Comparison of ENCODE assay signal across 11 mouse cellular contexts in genomic region chr6:21990181-21991135, GRCm38 (mm10). TPM values are rescaled to one million over a fixed set of nuclear protein-coding genes. Genes with fewer than 3 reads are reported as not detected.
DNase-seq lines count a peak whose midpoint lies in the region; ATAC-seq and TF ChIP-seq lines count a peak whose summit lies in the region.
"Had no signal": no experiment of that assay in that cellular context is flagged by ENCODE, and none has a peak within 500 bp of the region (broad histone marks: within the 10 kb centered on the region; RNA-seq: fewer than 3 reads in every experiment).

No protein-coding gene starts in this region.

- no peak for DNase-seq in kidney, postnatal 14 days
- peak; percentile 76 for DNase-seq in embryo, embryonic 11 days
- peak; percentile 57 for DNase-seq in forelimb bud, embryonic 11.5 days (ENCODE audit: low read depth, low spot score)
- DNase-seq in cerebellum, adult 11-12 months = no peak
- no peak for DNase-seq in frontal cortex, postnatal 25 days (ENCODE audit: low spot score in 2 of 2)
- DNase-seq in left cerebral cortex, adult 2 months (ENCODE audit: extremely low spot score in 1 of 2, low spot score in 2 of 2) = no peak
- DNase-seq: cerebellum, postnatal 25 days had no signal

- peak overlapping the region; percentile 31 for H3K4me3 ChIP-seq in kidney, embryonic 16.5 days (ENCODE audit: low read length)
- peak overlapping the region; percentile 55 for H3K4me3 ChIP-seq in limb, embryonic 13.5 days
- no peak overlapping the region for H3K4me3 ChIP-seq in left cerebral cortex, adult 2 months
- H3K4me3 ChIP-seq: neural tube, embryonic 13.5 days had no signal

- H3K36me3 ChIP-seq in kidney, embryonic 16.5 days (ENCODE audit: insufficient read depth, low read length) = no peaks in the 10 kb centered on the region
- 0 out of 2 replicates have a peak, but pooled peaks cover 7% of the 10 kb centered on the region for H3K36me3 ChIP-seq in limb, embryonic 13.5 days
- H3K36me3 ChIP-seq: neural tube, embryonic 13.5 days had no signal

- no peak for ATAC-seq in kidney, embryonic 16.5 days (ENCODE audit: low FRiP score, low TSS enrichment)
- peak; percentile 38; the same call in 1 of the 2 replicates for ATAC-seq in limb, embryonic 13.5 days (ENCODE audit: low FRiP score, low read depth)
- ATAC-seq: inflammation-experienced regulatory T-cells, adult 6 months had no signal

- no peaks in the 10 kb centered on the region for H3K27me3 ChIP-seq in kidney, embryonic 16.5 days (ENCODE audit: insufficient read depth, low read length)
- H3K27me3 ChIP-seq in limb, embryonic 13.5 days = no peaks in the 10 kb centered on the region

- peak overlapping the region; percentile 48 for H3K4me2 ChIP-seq in kidney, embryonic 16.5 days (replicated peaks; ENCODE audit: low read depth, low read length)
- H3K4me2 ChIP-seq in limb, embryonic 13.5 days (replicated peaks) = peak overlapping the region; percentile 64
- H3K4me2 ChIP-seq: neural tube, embryonic 13.5 days had no signal

- H3K27ac ChIP-seq in kidney, embryonic 16.5 days (ENCODE audit: low read length) = peak overlapping the region; percentile 23; the same call in 1 of the 2 replicates
- peak overlapping the region; percentile 87 for H3K27ac ChIP-seq in limb, embryonic 13.5 days
- H3K27ac ChIP-seq in left cerebral cortex, adult 2 months = no peak overlapping the region
- H3K27ac ChIP-seq: neural tube, embryonic 13.5 days had no signal

- intact Hi-C loops in left cerebral cortex, adult 2 months (cut with DNase I) = no loop called here

- 45% methylated on average over 9 of the region's 9 CpGs for WGBS in kidney, embryonic 16.5 days
- WGBS in limb, embryonic 13.5 days = 30% methylated on average over 9 of the region's 9 CpGs

- TF ChIP-seq CTCF in left cerebral cortex, adult 2 months (IDR thresholded peaks at IDR 0.05) = no peak

- no peaks in the 10 kb centered on the region for H3K9me3 ChIP-seq in kidney, embryonic 16.5 days (ENCODE audit: low read length)
- no peaks in the 10 kb centered on the region for H3K9me3 ChIP-seq in limb, embryonic 13.5 days
- H3K9me3 ChIP-seq: neural tube, embryonic 13.5 days had no signal

- 0 out of 2 replicates have a peak overlapping the region, but pooled peaks have one; percentile 17 for H3K9ac ChIP-seq in kidney, embryonic 16.5 days (replicated peaks; ENCODE audit: low read length)
- H3K9ac ChIP-seq in limb, embryonic 13.5 days = peak overlapping the region; percentile 63
- H3K9ac ChIP-seq: neural tube, embryonic 13.5 days had no signal

- no peaks in the 10 kb centered on the region; the same call in 1 of the 2 replicates for H3K4me1 ChIP-seq in kidney, embryonic 16.5 days (ENCODE audit: insufficient read depth, low read length)
- peaks cover 41% of the 10 kb centered on the region for H3K4me1 ChIP-seq in limb, embryonic 13.5 days

RNA-seq across cellular contexts. Expression of gene Cped1, which starts 4.7 kb away (rescaled TPM):
- 35.4 and 42.6 TPM in 2 replicates for polyA plus RNA-seq in kidney, embryonic 16.5 days (2015; fragmentation: Nextera tagmentation; extraction: Ambion mirVana)
- polyA plus RNA-seq in limb, embryonic 13.5 days (2015; fragmentation: Nextera tagmentation; extraction: Ambion mirVana) = 53.1 and 53.5 TPM in 2 replicates
- total RNA-seq in left cerebral cortex, adult 2 months (2021) = 1 to 10 TPM; 3.6 to 4.7 TPM

RNA-seq across cellular contexts. Expression of gene Ing3, which starts 41.1 kb away (rescaled TPM):
- 64.8 and 67.6 TPM in 2 replicates for polyA plus RNA-seq in kidney, embryonic 16.5 days (2015; fragmentation: Nextera tagmentation; extraction: Ambion mirVana)
- 70.2 and 70.9 TPM in 2 replicates for polyA plus RNA-seq in limb, embryonic 13.5 days (2015; fragmentation: Nextera tagmentation; extraction: Ambion mirVana)
- total RNA-seq in left cerebral cortex, adult 2 months (2021) = 10 to 100 TPM; 25.9 to 28.6 TPM

Comparison
In these comparisons a context has a peak if more than half of its experiments do, and no peak if none do; other contexts are left out.
1. DNase-seq: peak in embryo, embryonic 11 days (single experiment) and forelimb bud, embryonic 11.5 days (single experiment); none in kidney, postnatal 14 days (single experiment), cerebellum, adult 11-12 months (single experiment), frontal cortex, postnatal 25 days (0 of 2) and left cerebral cortex, adult 2 months (0 of 2).